Mouse (Mus musculus) heart, postnatal 10 days (tissue): Measurements from ENCODE around the gene Actn2. TPM values are rescaled to one million over a fixed set of nuclear protein-coding genes. Genes with fewer than 3 reads are reported as not detected.
A peak's percentile ranks its signal among the peaks of the same experiment; 100 is the strongest.

Source experiments
- DNase-seq, 2 experiments: peaks; one replicate each; pipeline ENCODE4 v3.0.0; 2021
- intact Hi-C: fragments of 180-260 bp; cut with DNase I; formaldehyde crosslinking; loops from one replicate; pipeline ENCODE4 v1.15.1; 2025
- total RNA-seq, 2 experiments: library from RNA; stranded (reverse); gene quantifications; 2 replicates each; pipeline ENCODE4 v1.2.3; 2021

Gene Actn2
- total RNA-seq, 2 experiments from 2014 or later, result 2,174 to 2,192 TPM

- intact Hi-C loops, result no loop called here
- peak in 1 of 2 experiments; percentile 50 for DNase-seq
These were observed 22.5 kb downstream of the Actn2 start for GRCm38 (mm10) chr13:12318017-12318416.

- intact Hi-C loops, result no loop called here
- peak; percentile 60 to 66 for DNase-seq
These were observed 23.3 kb downstream of the Actn2 start for GRCm38 (mm10) chr13:12317191-12317765.

DNA sequence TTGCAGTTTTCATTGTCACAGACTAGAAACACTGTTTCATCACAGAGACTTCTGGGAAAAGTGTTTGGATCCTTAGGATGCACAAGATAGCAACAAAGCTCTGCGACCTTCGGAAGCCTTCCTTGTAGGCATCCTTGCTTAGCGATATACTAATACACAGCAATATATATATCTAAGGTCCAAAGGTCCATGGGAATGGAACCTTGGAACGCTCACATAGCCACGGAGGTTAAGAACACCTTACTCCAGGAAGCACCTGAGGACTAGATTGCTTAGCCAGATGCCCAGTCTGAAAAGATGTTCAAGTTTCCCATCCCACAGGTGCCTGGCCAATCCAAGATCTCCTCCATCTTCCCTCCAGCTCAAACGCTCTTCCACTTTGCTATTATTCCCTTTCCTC, 26.4 kb downstream of the Actn2 start:
- intact Hi-C loops, result no loop called here
- DNase-seq, result no peak

- intact Hi-C loops, result no loop called here
- DNase-seq, result no peak
These were observed 28.5 kb downstream of the Actn2 start for GRCm38 (mm10) chr13:12311930-12312492.

DNA sequence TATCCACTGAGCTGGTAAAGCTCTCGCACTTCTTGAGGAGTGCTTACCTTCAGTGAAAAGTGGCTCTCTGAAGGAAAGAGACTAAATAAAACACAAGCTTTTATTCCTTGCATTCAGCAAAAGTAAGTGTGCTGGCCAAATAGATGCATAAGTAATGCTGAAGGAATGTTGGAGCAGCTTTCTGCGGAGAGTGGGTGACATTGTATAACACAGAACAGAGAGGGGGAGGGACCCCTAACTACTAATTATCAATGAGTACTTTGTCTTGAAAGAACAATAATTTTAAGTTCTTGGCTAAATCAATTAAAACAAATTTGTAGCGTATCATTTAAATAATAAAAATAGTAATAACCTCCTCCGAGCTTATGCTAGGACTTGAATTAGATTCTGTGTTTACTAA, 29.2 kb downstream of the Actn2 start:
- DNase-seq, result no peak
- intact Hi-C loops, result no loop called here

- no peak for DNase-seq
- intact Hi-C loops, result no loop called here
These were observed 31.1 kb downstream of the Actn2 start for GRCm38 (mm10) chr13:12309446-12309845.

- intact Hi-C loops, result no loop called here
- DNase-seq, result no peak
These were observed 31.7 kb downstream of the Actn2 start for GRCm38 (mm10) chr13:12308878-12309277.

DNA sequence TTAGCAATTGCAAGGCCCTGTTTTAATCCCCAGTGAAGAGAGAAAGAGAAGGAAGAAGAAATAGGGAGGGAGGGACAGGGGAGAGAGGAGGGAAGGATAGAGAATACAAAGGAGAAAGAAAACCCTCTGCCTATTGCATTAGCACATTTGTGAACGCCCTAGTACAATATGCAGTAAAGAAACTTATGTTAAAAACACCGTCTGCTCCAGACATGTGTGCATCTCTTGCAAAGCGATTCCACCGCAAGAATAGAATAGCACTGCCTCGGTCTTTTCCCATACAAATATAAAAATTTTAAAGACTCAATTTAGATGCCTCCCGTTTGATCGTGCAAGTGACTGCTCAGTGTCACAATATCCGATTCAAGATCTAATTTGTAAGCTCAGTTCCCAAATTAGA, 32.1 kb downstream of the Actn2 start:
- no peak for DNase-seq
- intact Hi-C loops, result no loop called here

DNA sequence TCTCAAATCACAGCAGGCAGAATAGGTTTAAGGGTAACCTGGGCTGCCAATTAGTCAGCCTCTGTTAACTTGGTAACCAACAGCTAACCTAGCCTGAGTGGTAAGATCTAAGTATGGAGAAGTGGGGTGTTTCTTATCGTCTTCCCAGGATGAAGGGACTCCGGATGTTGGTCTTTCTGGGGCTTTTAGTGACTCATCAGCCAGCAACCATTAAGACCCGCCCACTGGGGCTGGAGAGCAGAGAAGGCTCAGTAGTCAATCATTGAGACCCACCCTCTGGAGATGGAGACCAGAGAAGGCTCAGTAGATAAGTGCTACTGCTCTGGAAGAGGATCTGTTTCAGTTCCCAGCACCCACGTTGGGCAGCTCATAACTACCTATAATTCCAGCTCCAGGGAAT, 33.3 kb downstream of the Actn2 start:
- DNase-seq, result no peak
- intact Hi-C loops, result no loop called here

DNA sequence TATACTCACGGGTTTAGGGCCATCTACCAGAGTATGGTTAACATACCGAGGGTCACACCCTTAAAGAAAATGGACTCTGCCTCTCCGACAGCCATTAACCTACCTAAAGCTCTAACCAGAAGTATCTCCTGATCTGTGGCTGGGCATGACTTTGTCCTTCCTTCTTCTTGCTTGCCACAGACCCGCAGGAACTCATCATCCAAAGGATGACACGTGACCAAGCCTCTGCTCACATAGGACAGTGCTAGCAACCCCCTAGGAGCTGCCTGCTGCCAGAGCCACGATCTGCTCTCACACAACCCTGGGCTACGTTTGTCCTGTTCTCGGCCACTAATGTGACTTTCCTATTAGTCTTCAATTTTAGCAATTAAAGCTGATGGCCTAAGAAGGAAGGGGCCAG, 35.0 kb downstream of the Actn2 start:
- intact Hi-C loops, result no loop called here
- DNase-seq, result no peak

GRCm38 (mm10) chr13:12304991-12305390, 35.6 kb downstream of the Actn2 start:
- intact Hi-C loops, result no loop called here
- no peak for DNase-seq

DNA sequence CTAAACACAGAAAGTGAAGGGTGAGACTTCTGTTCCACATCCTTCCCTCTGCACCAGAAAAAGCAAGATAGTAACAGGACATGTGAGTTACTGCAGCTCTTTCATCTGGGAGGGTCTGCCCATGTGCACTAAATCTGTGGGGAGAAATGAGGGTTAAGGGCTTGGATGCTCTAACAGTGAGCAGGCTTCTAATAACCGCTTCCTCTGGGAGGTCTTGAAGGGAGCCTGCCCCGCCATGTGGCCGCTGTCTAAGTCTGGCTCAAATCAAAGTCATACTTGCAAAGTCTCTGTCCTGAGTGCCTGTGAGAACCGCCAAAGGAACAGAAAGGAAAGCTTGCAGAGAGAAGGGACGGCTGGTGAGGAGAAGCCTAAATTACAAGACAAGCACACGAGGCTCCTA, 42.8 kb downstream of the Actn2 start:
- intact Hi-C loops, result loop anchor here (2.0 kb wide), 1 partner anchor 87 kb away; no protein-coding TSS in a partner anchor
- no peak for DNase-seq

DNA sequence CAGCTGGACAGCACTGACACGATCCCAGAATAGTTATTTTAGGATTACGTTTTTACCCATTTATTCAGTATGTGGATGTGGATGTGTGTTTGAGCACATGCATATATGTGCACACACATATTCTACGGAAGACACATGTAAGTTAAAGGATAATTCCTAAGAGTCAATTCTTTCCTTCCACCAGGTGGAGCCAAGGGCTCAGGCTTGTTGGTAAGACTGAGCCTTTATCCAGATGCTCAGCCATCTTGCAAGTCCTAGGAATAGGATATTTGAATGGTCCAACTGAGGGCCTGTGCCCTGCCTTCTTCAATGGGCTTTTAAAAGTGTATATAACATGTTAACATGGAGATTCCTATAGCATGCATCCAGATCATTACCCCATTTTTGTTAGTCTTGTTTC, 43.9 kb downstream of the Actn2 start:
- peak in 1 of 2 experiments; percentile 48 for DNase-seq
- intact Hi-C loops, result loop anchor here (2.0 kb wide), 1 partner anchor 88 kb away; no protein-coding TSS in a partner anchor

GRCm38 (mm10) chr13:12293810-12294209, 46.8 kb downstream of the Actn2 start:
- peak; percentile 71 to 73 for DNase-seq
- intact Hi-C loops, result no loop called here

DNA sequence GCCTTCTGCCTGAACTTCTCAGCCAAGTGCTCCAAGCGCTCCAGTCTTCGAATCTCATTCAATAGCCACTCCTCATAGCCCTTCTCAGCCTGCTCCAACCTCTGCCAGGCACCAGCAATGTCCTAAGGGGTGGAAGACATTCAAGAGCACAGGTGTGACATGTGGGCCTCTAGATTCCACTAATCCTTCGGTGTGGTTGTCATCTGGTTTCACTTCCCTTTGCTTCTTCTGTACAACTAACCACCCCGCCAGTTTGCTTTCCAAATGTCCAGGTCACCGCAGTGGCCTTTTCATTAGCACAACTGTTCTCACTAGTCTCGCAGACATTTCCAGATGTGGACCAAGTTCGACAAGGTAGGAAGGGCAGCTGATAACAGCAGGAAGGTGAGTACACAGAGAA, 49.9 kb downstream of the Actn2 start:
- DNase-seq, result no peak
- intact Hi-C loops, result no loop called here

DNA sequence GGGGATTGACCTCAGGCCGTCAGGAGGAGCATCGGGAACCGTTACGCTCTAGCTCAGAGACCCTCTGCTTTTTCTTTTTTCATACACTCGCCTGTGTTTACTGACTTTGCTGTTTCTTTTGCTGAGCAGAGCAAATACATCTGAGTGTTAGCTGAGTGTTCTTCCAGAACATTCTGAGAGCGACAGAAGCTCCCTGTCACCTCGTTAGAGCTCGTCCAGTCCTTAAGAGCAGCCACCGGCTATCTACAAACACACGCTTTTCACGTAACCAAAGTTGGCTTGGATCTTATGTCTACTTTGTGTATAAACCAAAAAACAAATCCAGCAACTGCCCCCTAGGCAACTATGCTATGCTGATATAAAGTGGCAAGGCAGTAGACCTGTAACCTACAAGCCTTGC, 56.0 kb downstream of the Actn2 start:
- intact Hi-C loops, result no loop called here
- no peak for DNase-seq

DNA sequence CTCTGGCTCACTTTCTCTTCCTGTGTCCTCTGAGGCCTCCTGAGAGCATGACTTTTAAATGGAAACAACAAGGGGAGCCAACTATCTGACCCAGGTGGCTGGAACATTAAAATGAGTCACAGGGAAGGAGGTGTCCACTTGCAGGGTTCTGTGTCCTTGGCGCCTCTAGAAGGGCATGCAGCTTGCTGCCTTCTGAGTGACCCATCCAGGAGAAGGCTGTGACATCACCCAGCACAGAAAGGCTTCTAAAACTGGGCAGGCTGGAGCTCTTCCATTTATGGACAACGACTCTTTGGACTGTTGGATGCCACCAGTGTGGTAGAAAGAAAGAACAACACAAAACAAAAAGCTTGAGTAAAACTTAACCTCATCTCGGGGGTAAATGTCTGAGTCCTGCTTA, 56.7 kb downstream of the Actn2 start:
- intact Hi-C loops, result no loop called here
- DNase-seq, result peak; percentile 76 to 82

GRCm38 (mm10) chr13:12274721-12275120, 65.8 kb downstream of the Actn2 start:
- intact Hi-C loops, result no loop called here

DNA sequence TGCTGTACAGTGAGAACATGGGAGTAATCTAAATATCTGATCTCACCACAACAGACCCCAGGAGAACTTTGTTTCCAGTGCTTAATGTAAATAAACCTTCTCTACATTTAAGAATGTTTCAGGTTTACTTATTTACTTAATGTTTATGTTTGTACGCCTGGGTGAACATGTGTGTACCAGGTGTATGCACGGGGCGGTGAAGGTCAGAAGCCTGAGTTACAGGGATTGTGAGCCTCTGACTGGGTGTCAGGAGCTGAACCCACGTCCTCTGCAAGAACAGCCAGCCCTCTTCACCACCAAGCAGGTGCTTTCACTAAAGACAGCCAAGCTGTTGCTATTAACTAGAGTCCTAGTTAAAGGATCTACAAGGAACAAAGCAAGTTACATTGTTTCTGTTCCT, 66.3 kb downstream of the Actn2 start:
- intact Hi-C loops, result no loop called here

More at GRCm38 (mm10) chr13:12274721-12275120, 65.8 kb downstream of the Actn2 start:
- peak in 1 of 2 experiments; percentile 59 for DNase-seq

GRCm38 (mm10) chr13:12272953-12273352, 67.6 kb downstream of the Actn2 start:
- intact Hi-C loops, result loop anchor here (2.0 kb wide), 1 partner anchor 62 kb away; no protein-coding TSS in a partner anchor
- peak; percentile 64 to 74 for DNase-seq

More for the DNA sequence above, 66.3 kb downstream of the Actn2 start:
- no peak for DNase-seq

GRCm38 (mm10) chr13:12267971-12268370, 72.6 kb downstream of the Actn2 start:
- intact Hi-C loops, result no loop called here
- DNase-seq, result no peak

GRCm38 (mm10) chr13:12267097-12267496, 73.5 kb downstream of the Actn2 start:
- DNase-seq, result no peak
- intact Hi-C loops, result no loop called here

- intact Hi-C loops, result no loop called here
- no peak for DNase-seq
These were observed 76.6 kb downstream of the Actn2 start for GRCm38 (mm10) chr13:12263996-12264395.
